Mouse (Mus musculus) intestine, embryonic 16.5 days (tissue): ENCODE measurements around the gene Slc39a11. TPM values are rescaled to one million over a fixed set of nuclear protein-coding genes. Genes with fewer than 3 reads are reported as not detected.

Source experiments
- ATAC-seq: fragments of 200-750 bp; cut with Nextera tagmentation; 2 replicates; pipeline ENCODE4 v1.8.0; 2017; ENCODE audit warnings: moderate TSS enrichment, moderate library complexity
- H3K27ac ChIP-seq: fragments of 300-500 bp; sonication (generic); 2 replicates; pipeline ENCODE4 v1.5.1; 2014; ENCODE audit warnings: mild to moderate bottlenecking, low read length
- H3K27me3 ChIP-seq: fragments of 300-500 bp; sonication (generic); replicated peaks from 2 replicates; pipeline ENCODE4 v1.6.1; 2014; ENCODE audit warnings: low read length, control low read depth, mixed read lengths; ENCODE audit not compliant: control insufficient read depth, insufficient read depth
- H3K36me3 ChIP-seq: fragments of 300-500 bp; sonication (generic); 2 replicates; pipeline ENCODE4 v1.6.1; 2014; ENCODE audit warnings: low read length, control low read depth; ENCODE audit not compliant: control insufficient read depth, insufficient read depth
- H3K4me1 ChIP-seq: fragments of 300-500 bp; sonication (generic); 2 replicates; pipeline ENCODE4 v1.6.1; 2014; ENCODE audit warnings: low read length, control low read depth, mixed read lengths; ENCODE audit not compliant: control insufficient read depth, insufficient read depth
- H3K4me2 ChIP-seq: fragments of 300-500 bp; sonication (generic); 2 replicates; pipeline ENCODE4 v1.6.1; 2014; ENCODE audit warnings: low read depth, low read length, control low read depth
- H3K4me3 ChIP-seq: fragments of 300-500 bp; sonication (generic); 2 replicates; pipeline ENCODE4 v1.5.1; 2014; ENCODE audit warnings: mild to moderate bottlenecking, low read length
- H3K9ac ChIP-seq: fragments of 300-500 bp; sonication (generic); 2 replicates; pipeline ENCODE4 v1.6.1; 2014; ENCODE audit warnings: low read depth, low read length
- H3K9me3 ChIP-seq: fragments of 300-500 bp; sonication (generic); 2 replicates; pipeline ENCODE4 v1.6.1; 2016; ENCODE audit warnings: low read length, control low read depth; ENCODE audit not compliant: control insufficient read depth
- WGBS: fragments of 180-500 bp; shearing (Covaris S2); extraction: QIAGEN DNeasy Blood & Tissue Kit; methylation state at CpG from one replicate; pipeline ENCODE4 v1.1.7; 2014; 5-methylcytosine and 5-hydroxymethylcytosine counted together
- polyA plus RNA-seq: library from polyadenylated mRNA; unstranded; fragments of >200 nt; fragmentation: Nextera tagmentation; extraction: Ambion mirVana; gene quantifications from 2 replicates; pipeline ENCODE4 v1.2.1, GENCODE M21; 2015

Gene Slc39a11
- polyA plus RNA-seq, 1 experiment from 2014 or later: 52.8 TPM

DNA sequence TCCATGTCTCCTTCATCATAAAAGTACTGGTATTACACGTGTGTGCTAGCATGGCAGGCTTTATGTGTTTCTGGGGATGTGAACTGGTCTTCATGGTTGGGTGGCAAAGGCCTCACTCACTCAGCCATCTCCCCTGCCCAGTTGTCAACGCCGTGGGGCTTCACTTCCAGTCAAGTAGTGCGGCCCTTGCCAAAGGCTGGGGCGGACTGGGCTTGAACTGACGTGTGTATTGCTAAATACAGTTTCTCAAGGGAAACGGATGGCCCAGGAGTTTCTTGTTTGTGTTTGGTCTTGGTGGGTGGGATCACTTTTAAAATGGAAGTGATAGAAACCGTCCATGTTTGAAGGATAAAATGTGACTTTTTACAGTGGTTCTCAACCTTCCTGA, 112.7 kb downstream of the Slc39a11 start:
- Histone ChIP-seq H3K9ac (no peak overlapping the region), H3K36me3 (no peaks in the 10 kb centered on the region), H3K4me3 (no peak overlapping the region), H3K4me1 (no peaks in the 10 kb centered on the region), H3K27me3 (no peaks in the 10 kb centered on the region), H3K27ac (no peak overlapping the region), H3K9me3 (no peaks in the 10 kb centered on the region), H3K4me2 (no peak overlapping the region)
- 79% methylated on average over 8 of the region's 8 CpGs for WGBS
- ATAC-seq: no peak

DNA sequence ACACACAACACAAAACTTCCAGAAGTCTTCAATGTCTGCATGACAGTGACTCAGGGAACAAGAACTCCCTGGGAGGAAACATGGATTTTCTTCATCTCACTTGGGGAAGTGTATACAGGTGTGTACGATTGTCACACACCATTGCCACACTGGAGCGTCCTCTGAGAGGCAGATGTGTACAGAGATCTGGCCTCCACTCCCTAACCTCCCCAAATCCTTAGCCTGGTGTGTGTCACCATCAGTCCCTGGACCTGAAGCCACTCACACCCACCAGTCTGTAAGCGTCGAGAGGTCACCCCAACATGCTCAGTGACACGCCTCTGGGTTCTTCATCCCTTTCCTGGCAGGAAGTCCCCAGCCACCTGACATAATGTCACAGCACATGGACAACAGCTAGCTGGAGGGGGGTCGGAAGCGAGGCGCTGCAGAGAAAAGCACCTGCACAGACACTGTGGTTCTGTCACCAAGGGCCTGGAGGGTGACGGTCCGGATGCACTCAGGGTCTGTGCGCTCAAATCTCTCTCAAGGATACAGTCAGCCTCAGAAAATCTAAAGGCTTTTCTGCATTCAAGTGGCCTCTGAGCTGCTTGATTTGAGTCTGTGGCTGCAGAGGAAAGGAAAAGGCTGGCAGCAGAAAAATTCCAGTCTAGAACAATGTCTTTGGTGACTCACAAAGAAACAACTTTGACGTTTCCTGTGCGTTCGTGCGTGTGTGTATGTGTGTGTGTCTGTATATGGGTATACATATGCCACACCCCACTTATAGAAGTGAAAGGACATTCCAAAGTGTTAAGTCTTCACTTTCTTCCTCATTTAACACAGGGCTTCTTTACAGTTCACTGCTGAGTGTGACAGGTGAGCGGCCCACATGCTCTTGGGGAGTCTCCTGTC, 113.3 kb downstream of the Slc39a11 start:
- H3K36me3 ChIP-seq: no peaks in the 10 kb centered on the region
- 87% methylated on average over 16 of the region's 16 CpGs for WGBS
- no peak overlapping the region for H3K27ac ChIP-seq
- no peak overlapping the region for H3K9ac ChIP-seq
- no peaks in the 10 kb centered on the region for H3K4me1 ChIP-seq
- ATAC-seq: no peak
- no peak overlapping the region for H3K4me3 ChIP-seq
- H3K4me2 ChIP-seq: no peak overlapping the region
- H3K27me3 ChIP-seq: no peaks in the 10 kb centered on the region
- H3K9me3 ChIP-seq: no peaks in the 10 kb centered on the region

- Histone ChIP-seq H3K36me3 (no peaks in the 10 kb centered on the region), H3K4me2 (no peak overlapping the region), H3K4me1 (no peaks in the 10 kb centered on the region), H3K27me3 (no peaks in the 10 kb centered on the region), H3K27ac (no peak overlapping the region), H3K4me3 (no peak overlapping the region), H3K9me3 (no peaks in the 10 kb centered on the region), H3K9ac (no peak overlapping the region)
- 72% methylated on average over 11 of the region's 11 CpGs for WGBS
- ATAC-seq: no peak
These were observed 115.5 kb downstream of the Slc39a11 start for GRCm38 (mm10) chr11:113534341-113534740.

GRCm38 (mm10) chr11:113533931-113534330, 115.9 kb downstream of the Slc39a11 start:
- Histone ChIP-seq H3K36me3 (no peaks in the 10 kb centered on the region), H3K27ac (no peak overlapping the region), H3K4me2 (no peak overlapping the region), H3K27me3 (no peaks in the 10 kb centered on the region), H3K9me3 (no peaks in the 10 kb centered on the region), H3K4me1 (no peaks in the 10 kb centered on the region), H3K9ac (no peak overlapping the region), H3K4me3 (no peak overlapping the region)
- no peak for ATAC-seq
- 60% methylated on average over 7 of the region's 7 CpGs for WGBS

DNA sequence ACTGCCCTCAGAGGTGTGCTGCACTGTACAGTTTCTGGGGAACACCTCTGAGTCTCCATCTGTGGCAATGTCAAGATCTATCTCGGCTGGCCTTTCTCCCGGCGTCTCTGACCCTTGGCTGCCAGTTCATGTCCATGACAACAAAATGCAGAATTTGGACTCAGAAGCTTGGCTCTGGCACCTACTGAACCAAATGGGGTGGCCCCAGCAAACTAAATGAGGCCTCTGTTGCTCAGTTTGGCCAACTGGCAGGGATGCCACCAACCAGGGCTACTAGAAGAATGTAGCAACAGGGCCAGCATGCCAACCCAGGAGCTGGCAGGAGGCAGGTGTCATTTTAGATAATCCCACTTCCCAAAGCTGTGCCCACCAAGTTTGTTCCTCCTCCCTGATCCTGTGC, 121.5 kb downstream of the Slc39a11 start:
- H3K4me2 ChIP-seq: no peak overlapping the region
- no peaks in the 10 kb centered on the region for H3K9me3 ChIP-seq
- H3K4me3 ChIP-seq: no peak overlapping the region
- H3K27me3 ChIP-seq: no peaks in the 10 kb centered on the region
- no peak for ATAC-seq
- no peaks in the 10 kb centered on the region for H3K36me3 ChIP-seq
- H3K27ac ChIP-seq: no peak overlapping the region
- H3K4me1 ChIP-seq: no peaks in the 10 kb centered on the region
- H3K9ac ChIP-seq: no peak overlapping the region
- WGBS: 85% methylated on average over 3 of the region's 3 CpGs

DNA sequence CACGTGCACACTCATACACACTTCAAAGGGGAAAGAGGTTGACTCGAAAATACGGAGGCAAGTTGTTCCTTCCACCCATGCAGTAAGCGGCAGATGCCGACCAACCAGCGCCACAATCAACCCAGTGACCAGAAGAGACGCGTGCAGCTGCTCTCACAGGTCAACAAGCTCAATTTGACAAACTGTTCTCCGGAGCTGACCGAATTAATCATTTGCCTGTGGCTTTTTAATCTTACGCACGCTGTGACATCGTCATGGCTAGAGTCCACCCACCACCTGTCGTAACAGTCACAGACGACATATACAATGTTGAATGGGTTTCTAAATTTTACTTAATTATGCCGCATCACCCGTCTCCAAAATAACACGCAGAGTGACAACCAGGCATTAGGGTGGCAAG, 124.1 kb downstream of the Slc39a11 start:
- no peaks in the 10 kb centered on the region for H3K27me3 ChIP-seq

GRCm38 (mm10) chr11:113522726-113523125, 127.2 kb downstream of the Slc39a11 start:
- H3K4me1 ChIP-seq: 0 out of 2 replicates have a peak, but pooled peaks cover 3% of the 10 kb centered on the region
- no peak overlapping the region for H3K4me2 ChIP-seq
- H3K27ac ChIP-seq: no peak overlapping the region
- H3K36me3 ChIP-seq: no peaks in the 10 kb centered on the region
- no peak overlapping the region for H3K9ac ChIP-seq
- 71% methylated on average over 4 of the region's 4 CpGs for WGBS
- no peaks in the 10 kb centered on the region for H3K27me3 ChIP-seq
- no peak overlapping the region for H3K4me3 ChIP-seq
- no peak for ATAC-seq
- H3K9me3 ChIP-seq: no peaks in the 10 kb centered on the region

More for the DNA sequence above, 124.1 kb downstream of the Slc39a11 start:
- no peaks in the 10 kb centered on the region for H3K36me3 ChIP-seq
- ATAC-seq: no peak
- no peak overlapping the region for H3K4me2 ChIP-seq
- no peak overlapping the region for H3K4me3 ChIP-seq
- no peaks in the 10 kb centered on the region for H3K9me3 ChIP-seq
- H3K27ac ChIP-seq: no peak overlapping the region
- H3K9ac ChIP-seq: no peak overlapping the region
- WGBS: 82% methylated on average over 18 of the region's 18 CpGs
- no peaks in the 10 kb centered on the region for H3K4me1 ChIP-seq

- ATAC-seq: no peak
- WGBS: 63% methylated on average over 20 of the region's 20 CpGs
- no peak overlapping the region for H3K9ac ChIP-seq
- no peaks in the 10 kb centered on the region for H3K9me3 ChIP-seq
- no peak overlapping the region for H3K4me2 ChIP-seq
- H3K4me3 ChIP-seq: no peak overlapping the region
- H3K27me3 ChIP-seq: no peaks in the 10 kb centered on the region
- no peak overlapping the region for H3K27ac ChIP-seq
- H3K36me3 ChIP-seq: no peaks in the 10 kb centered on the region
- 0 out of 2 replicates have a peak, but pooled peaks cover 3% of the 10 kb centered on the region for H3K4me1 ChIP-seq
These were observed 128.2 kb downstream of the Slc39a11 start for GRCm38 (mm10) chr11:113521469-113522190.

- Histone ChIP-seq H3K4me2 (no peak overlapping the region), H3K9ac (no peak overlapping the region), H3K4me3 (no peak overlapping the region), H3K36me3 (no peaks in the 10 kb centered on the region), H3K4me1 (0 out of 2 replicates have a peak, but pooled peaks cover 3% of the 10 kb centered on the region), H3K27me3 (no peaks in the 10 kb centered on the region), H3K27ac (no peak overlapping the region), H3K9me3 (no peaks in the 10 kb centered on the region)
- 66% methylated on average over 17 of the region's 17 CpGs for WGBS
- ATAC-seq: no peak
These were observed 128.9 kb downstream of the Slc39a11 start for GRCm38 (mm10) chr11:113520851-113521461.
